Mouse (Mus musculus) gastrocnemius, postnatal 25 days (tissue): ENCODE measurements at regions not wholly inside any gene's neighbourhood (a gene's known extent, or its start where the extent isn't known, plus 50 kb on each side); places are given as distances from the start of the nearest gene placed in this dataset.

Experiments
- DNase-seq: peaks from one replicate; pipeline ENCODE4 v3.0.0; 2022

DNA sequence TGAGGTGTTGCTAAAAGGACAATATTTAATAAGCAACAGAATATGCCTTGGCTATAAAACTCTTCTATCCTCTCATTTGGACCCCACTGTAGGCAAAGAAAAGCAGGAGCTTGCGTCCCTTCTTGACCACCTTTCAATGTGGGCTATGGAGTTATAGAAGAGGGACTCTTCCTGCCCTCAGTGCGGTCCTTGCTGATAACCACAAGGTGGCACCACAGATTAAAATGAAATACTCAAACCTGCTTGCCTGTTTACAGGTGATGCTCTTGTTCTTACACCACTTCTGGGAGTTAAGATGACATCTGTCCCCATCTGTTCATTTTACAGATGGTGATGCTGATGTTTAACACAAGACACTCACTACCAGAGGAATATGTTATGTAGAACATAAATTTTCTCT lies 291.1 kb upstream of the Pappa start:
- DNase-seq, result no peak

DNA sequence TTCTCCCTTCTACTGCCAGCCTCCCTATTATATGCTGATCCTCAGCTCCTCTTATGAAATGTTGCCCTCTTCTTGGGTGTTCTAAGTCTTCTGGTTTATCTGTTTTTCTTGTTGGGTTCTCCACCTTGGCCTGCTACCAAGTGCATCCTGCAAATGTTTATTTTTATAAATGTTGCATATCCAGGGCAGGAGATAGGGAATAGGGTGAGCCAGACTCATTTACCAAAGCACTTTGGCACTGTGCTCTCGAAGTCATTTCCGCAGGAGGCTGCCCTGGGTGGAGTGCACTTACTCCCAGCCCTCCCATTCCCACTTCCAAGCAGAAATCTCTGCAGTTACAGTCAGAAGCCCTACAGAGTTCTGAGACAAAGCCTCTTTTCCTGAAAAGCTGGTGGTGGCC lies 249.5 kb upstream of the Pappa start:
- no peak for DNase-seq

DNA sequence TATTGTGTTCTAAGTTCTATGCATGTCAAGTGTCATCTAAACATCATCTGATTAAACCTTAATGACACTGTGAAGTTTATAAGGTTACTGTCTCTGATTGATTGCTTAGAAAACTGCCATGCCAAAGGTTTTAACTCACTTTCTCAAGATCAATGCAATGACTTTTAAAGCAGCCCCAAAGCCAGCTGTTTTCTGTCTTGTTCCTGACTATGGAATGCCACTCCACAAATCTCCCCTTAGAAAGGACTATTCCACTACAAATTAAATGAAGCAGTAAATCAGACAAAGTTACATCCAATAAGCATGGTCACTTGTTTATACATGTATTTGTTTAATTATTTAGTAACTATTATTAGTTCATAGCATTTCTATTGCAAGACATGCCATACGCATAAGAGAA lies 247.1 kb upstream of the Pappa start:
- no peak for DNase-seq

DNA sequence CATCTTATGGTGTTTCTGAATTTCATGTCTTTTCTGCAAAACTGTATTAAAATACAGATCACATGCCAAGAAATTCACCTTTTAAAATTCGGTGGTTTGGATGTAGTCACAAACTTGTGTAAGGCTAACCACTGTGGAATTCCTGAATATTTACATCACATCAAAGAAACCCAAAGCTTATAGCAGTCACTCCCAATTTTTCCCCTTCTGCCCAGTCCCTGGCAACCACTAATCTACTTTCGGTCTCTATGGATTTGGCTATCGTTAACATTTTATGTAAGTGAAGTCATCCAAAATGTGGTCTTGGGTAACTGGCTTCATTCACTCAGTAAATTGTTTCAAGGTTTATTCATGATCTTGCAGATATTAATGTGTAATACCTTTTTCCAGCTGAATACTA lies 226.0 kb upstream of the Pappa start:
- DNase-seq, result no peak

DNA sequence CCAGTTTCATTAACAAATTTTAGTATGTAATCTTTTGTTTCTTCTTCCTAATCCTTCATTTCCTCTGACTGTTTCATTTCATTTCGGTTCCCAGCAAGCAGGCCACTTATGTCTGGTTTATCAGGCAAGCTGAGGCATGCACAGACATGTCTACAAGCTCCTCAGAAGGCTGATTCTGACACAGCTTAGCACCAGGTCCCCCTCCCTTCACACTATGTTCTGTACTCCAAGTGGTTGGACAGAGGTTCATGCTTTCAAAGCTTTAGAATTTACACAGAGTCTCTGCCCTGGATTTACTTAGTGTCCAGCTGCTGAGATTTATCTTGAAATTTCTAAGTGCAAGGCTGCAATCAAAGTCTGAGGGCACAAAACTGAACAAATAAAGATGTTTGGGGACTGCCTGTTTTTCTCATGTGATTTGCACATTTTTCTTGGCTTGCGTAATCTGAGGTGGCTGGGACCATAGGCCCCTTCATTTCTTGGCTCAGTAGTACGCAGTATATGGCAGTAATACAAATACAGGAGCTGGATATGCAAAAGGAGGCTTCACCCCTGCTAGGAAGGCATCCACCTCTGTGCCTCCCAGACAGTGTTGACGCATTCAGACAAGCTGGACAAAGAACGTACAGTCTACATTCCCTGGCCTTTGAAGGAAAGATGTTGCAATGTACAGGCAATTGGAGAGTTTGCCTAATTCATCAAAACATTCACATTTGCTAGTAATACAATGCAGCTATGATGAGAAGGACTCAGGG lies 222.7 kb upstream of the Pappa start:
- DNase-seq, result no peak

DNA sequence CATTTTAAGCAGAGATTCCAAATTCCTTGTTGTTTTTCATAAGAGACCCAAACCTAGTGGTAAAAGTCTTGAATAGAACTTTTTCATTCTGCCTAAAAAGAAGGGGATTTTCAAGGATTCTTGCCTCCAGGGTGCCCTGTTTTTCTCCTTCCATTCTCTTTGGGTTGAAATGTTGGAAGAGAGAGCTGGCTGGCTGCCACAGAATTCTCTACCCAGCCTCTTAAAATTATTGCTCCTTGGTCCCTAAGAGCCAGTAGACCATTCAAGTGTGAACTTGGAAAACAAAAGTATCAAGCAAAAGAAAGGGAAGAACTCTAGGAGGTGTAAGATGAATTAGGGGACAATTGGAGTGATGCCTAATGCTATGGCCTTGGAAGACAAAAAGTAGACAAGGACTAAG lies 200.2 kb upstream of the Pappa start:
- no peak for DNase-seq

DNA sequence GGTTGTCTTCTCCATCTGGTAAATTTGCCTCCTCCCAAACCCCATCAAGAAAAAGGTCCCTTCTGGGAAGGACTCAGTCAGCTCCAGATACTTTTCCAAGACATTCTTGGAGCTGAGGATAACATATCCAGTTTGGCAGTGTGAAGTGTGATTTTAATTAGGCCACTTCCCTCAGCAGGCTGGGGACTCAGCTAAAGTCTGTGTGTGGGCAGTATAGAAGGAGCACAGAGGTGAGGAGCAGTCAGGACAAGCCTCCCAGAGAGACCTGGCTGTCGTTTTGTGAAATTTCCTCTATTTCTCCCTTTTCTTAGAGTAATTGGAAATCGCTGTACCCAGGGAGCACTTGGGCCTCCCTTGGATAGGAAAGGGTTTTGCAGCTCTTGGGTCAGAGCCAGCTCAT lies 195.4 kb upstream of the Pappa start:
- no peak for DNase-seq

DNA sequence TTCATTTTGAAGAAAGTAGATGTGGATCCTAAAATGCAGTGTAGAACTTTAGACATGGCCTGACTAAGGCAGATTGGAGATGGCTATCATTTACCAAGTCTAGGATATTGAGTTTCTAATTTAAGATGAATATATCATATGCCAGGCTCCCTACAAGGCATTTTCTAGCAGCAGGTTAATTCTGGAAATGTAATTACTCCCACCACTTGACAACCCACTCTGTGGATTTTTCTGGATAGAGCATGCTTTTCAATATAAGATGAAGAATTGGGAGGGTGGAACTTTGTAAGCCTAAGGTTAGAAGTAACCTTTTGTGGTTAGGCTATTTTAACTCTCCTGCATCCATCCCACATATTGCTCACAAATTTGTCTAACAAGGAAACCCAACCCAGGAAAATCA lies 178.4 kb upstream of the Pappa start:
- DNase-seq, result no peak

DNA sequence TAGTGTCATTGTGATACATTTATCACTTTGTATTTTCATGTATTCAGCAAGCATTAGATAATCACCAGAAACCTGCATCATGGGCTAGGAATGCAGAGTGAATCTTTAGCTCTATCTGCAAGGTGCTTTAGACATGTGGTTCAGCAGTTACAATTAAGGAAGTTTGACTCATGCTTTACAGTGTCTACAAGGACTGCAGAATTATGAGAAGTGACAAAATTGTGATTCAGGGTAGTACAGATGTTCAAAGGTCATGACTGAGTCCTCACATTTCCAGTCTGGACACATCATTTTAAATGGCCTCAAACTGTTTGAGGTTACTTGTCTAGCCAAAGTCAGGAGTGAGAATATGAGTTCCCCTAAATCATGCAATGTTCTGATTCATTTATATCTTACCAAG lies 171.3 kb upstream of the Pappa start:
- no peak for DNase-seq

DNA sequence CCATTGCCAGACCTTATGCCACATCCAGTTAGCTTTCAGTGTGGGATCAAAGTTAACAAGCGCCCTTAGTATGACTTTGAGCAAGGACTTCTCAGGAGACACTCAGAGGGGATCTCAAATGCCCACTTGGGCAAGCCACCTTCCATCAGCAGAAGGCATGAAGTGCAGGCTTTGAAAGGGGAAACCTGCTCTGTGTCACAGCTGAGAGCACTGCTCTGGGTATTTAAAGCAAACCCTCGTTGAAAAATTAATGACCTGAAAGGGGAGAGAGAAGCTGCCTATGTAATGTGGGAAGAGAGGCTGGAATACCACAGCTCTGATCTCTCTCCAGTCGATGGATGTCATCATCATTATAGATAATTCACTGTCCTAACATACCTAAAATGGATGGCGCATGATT lies 165.1 kb upstream of the Pappa start:
- no peak for DNase-seq

DNA sequence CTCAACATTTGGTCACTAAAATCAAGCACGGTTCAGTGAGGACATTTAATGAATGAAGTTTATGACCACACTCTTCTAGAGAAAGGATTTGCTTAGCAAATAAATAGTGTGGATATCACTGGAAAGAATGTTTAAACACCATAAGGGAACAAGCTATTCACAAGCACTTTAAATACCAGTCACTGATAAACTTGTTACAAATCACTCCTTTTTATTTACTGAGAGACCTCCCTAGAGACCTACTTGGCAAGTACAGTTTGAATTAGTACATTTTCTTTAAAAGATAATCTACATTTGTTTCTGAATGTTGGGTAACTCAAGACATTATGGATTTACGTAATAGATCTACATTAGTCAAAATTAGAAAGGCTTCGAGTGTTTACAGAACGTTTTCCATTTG lies 162.2 kb upstream of the Pappa start:
- no peak for DNase-seq
